ENCODE assay signal across 13 mouse cellular contexts in the genomic region with DNA sequence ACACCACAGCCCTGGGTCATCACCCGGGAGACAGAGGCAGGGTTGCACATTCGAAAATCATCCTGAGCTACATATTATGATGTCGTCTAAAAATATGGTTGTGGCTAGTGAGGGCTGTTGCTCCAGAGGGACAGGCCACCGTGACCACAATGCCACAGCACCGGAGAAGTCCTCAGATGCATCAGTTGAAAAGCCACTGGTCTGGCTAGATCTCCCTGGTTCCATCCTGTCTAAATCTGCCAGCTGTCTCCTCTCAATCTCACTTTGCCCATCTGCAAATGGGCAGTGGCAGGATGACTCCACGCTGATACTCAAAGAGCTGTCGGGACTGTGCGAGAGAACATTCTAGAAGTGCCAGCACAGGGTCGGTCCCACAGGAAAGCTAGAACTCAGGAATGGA. TPM values are rescaled to one million over a fixed set of nuclear protein-coding genes. Genes with fewer than 3 reads are reported as not detected.
A peak's percentile ranks its signal among the peaks of the same experiment; 100 is the strongest.
DNase-seq lines count a peak whose midpoint lies in the region; ATAC-seq and TF ChIP-seq lines count a peak whose summit lies in the region.
"Had no signal": no experiment of that assay in that cellular context is flagged by ENCODE, and none has a peak within 500 bp of the region (broad histone marks: within the 10 kb centered on the region; RNA-seq: fewer than 3 reads in every experiment).

No protein-coding gene starts in this region.

- peaks cover 5% of the 10 kb centered on the region for H3K79me2 ChIP-seq in myocyte (ENCODE audit: control insufficient read depth, insufficient read depth)

- H3ac ChIP-seq in myocyte (ENCODE audit: control insufficient read depth, insufficient read length), result no peak overlapping the region

- no peak overlapping the region for H3K9ac ChIP-seq in kidney, postnatal 0 days (ENCODE audit: low read depth, low read length)
- H3K9ac ChIP-seq in embryonic facial prominence, embryonic 14.5 days (ENCODE audit: low read depth, low read length), result peak overlapping the region; percentile 65

- 74% methylated on average over 9 of the region's 9 CpGs for WGBS in kidney, postnatal 0 days
- 42% methylated on average over 9 of the region's 9 CpGs for WGBS in embryonic facial prominence, embryonic 14.5 days

- peak overlapping the region; percentile 51 for H3K4me2 ChIP-seq in kidney, postnatal 0 days (ENCODE audit: low read length)
- peak overlapping the region; percentile 57 for H3K4me2 ChIP-seq in embryonic facial prominence, embryonic 14.5 days (ENCODE audit: low read depth, low read length)
- H3K4me2 ChIP-seq in myocyte (ENCODE audit: low read depth), result peak overlapping the region; percentile 79
- H3K4me2 ChIP-seq: midbrain, embryonic 11.5 days had no signal

- no peak for ATAC-seq in kidney, postnatal 0 days (replicated peaks; ENCODE audit: low FRiP score, low read depth)
- no peak for ATAC-seq in embryonic facial prominence, embryonic 14.5 days (ENCODE audit: low read depth)
- no peak for ATAC-seq in erythroblast, adult 5-6 weeks (replicated peaks; ENCODE audit: low FRiP score, poor library complexity, severe bottlenecking)

- TF ChIP-seq POLR2A in cortical plate, adult 2 months (IDR thresholded peaks at IDR 0.05; ENCODE audit: extremely low read depth, insufficient read depth, low read length), result no peak
- no peak for TF ChIP-seq POLR2A in myocyte (IDR thresholded peaks at IDR 0.05; ENCODE audit: insufficient read length, low read depth)

- no peaks in the 10 kb centered on the region for H3K27me3 ChIP-seq in kidney, postnatal 0 days (ENCODE audit: insufficient read depth, low read length)
- no peaks in the 10 kb centered on the region for H3K27me3 ChIP-seq in embryonic facial prominence, embryonic 14.5 days (replicated peaks; ENCODE audit: control insufficient read depth, insufficient read depth, low read length)
- no peaks in the 10 kb centered on the region for H3K27me3 ChIP-seq in myocyte (ENCODE audit: control insufficient read depth, insufficient read depth, insufficient read length)

- no peak overlapping the region for H3K27ac ChIP-seq in kidney, postnatal 0 days
- 0 out of 2 replicates have a peak overlapping the region, but pooled peaks have one; percentile 35 for H3K27ac ChIP-seq in cortical plate, adult 2 months (ENCODE audit: insufficient read depth, low read length)
- peak overlapping the region; percentile 91; the same call in 1 of the 2 replicates for H3K27ac ChIP-seq in embryonic facial prominence, embryonic 14.5 days (replicated peaks; ENCODE audit: low read depth, low read length)

- DNase-seq in kidney, postnatal 0 days (ENCODE audit: low spot score), result no peak
- DNase-seq in kidney, postnatal 14 days, result no peak
- no peak for DNase-seq in embryonic facial prominence, embryonic 14.5 days (ENCODE audit: low spot score)
- DNase-seq in adipocyte (ENCODE audit: low spot score), result no peak
- DNase-seq: adrenal gland, adult 8-10 months; heart, postnatal 4 days; right cerebral cortex, postnatal 4 days; thymus, adult 2 months had no signal

- no peaks in the 10 kb centered on the region for H3K36me3 ChIP-seq in kidney, postnatal 0 days (ENCODE audit: insufficient read depth, low read length)
- peaks cover 24% of the 10 kb centered on the region for H3K36me3 ChIP-seq in embryonic facial prominence, embryonic 14.5 days (ENCODE audit: control insufficient read depth, insufficient read depth, low read length)
- no peaks in the 10 kb centered on the region for H3K36me3 ChIP-seq in myocyte (ENCODE audit: control insufficient read depth, insufficient read depth)

- H3K4me1 ChIP-seq in kidney, postnatal 0 days (replicated peaks; ENCODE audit: insufficient read depth, low read length), result peaks cover 27% of the 10 kb centered on the region; the same call in 1 of the 2 replicates
- no peaks in the 10 kb centered on the region for H3K4me1 ChIP-seq in cortical plate, adult 2 months (ENCODE audit: control insufficient read depth, insufficient read depth, low read length)
- peaks cover 38% of the 10 kb centered on the region for H3K4me1 ChIP-seq in embryonic facial prominence, embryonic 14.5 days (ENCODE audit: control insufficient read depth, insufficient read depth, low read length)

- H3K9me3 ChIP-seq in kidney, postnatal 0 days (replicated peaks; ENCODE audit: low read length), result no peaks in the 10 kb centered on the region
- H3K9me3 ChIP-seq in embryonic facial prominence, embryonic 14.5 days (ENCODE audit: control insufficient read depth, low read length), result no peaks in the 10 kb centered on the region

- TF ChIP-seq CTCF in kidney, postnatal 0 days (IDR thresholded peaks at IDR 0.05; ENCODE audit: low read depth), result no peak
- TF ChIP-seq CTCF in cortical plate, adult 2 months (IDR thresholded peaks at IDR 0.05; ENCODE audit: extremely low read depth, insufficient read depth, low read length), result no peak

- H3K4me3 ChIP-seq in kidney, postnatal 0 days (replicated peaks; ENCODE audit: low read depth, low read length), result peak overlapping the region; percentile 17
- peak overlapping the region; percentile 19; the same call in 1 of the 2 replicates for H3K4me3 ChIP-seq in cortical plate, adult 2 months (ENCODE audit: insufficient read depth, low read length)
- H3K4me3 ChIP-seq in embryonic facial prominence, embryonic 14.5 days (ENCODE audit: low read depth, low read length), result peak overlapping the region; percentile 53
- peak overlapping the region; percentile 34 for H3K4me3 ChIP-seq in myocyte

TF ChIP-seq in myocyte, 11 proteins besides CTCF, POLR2A, EP300 and RAD21:
- TF ChIP-seq REST (IDR thresholded peaks at IDR 0.05; ENCODE audit: insufficient read depth, insufficient read length) (no peak), TCF12 (IDR thresholded peaks at IDR 0.05; ENCODE audit: insufficient read depth, poor library complexity, severe bottlenecking) (peak; percentile 22), MAX (IDR thresholded peaks at IDR 0.05; ENCODE audit: low read depth) (no peak), SRF (IDR thresholded peaks at IDR 0.05; ENCODE audit: control insufficient read depth, insufficient read length, low read depth) (no peak), USF1 (IDR thresholded peaks at IDR 0.05; ENCODE audit: low read depth) (no peak), MYOD1 (IDR thresholded peaks at IDR 0.05; ENCODE audit: control insufficient read depth in 1 of 3, insufficient read length in 2 of 3, low read depth in 2 of 3) (peak; percentile 83 to 87 (median 85)), TCF3 (IDR thresholded peaks at IDR 0.05; ENCODE audit: insufficient read length, low read depth) (no peak), MYOG (IDR thresholded peaks at IDR 0.05; ENCODE audit: control insufficient read depth in 1 of 3, insufficient read depth in 1 of 3, insufficient read length in 2 of 3, low read depth in 2 of 3) (peak; percentile 25 to 71 (median 43)), E2F4 (IDR thresholded peaks at IDR 0.05; ENCODE audit: insufficient read depth) (no peak), CEBPB (IDR thresholded peaks at IDR 0.05; ENCODE audit: insufficient read depth, poor library complexity, severe bottlenecking) (peak; percentile 37; the same call in 1 of the 2 replicates), POLR2AphosphoS2 (IDR thresholded peaks at IDR 0.05; ENCODE audit: insufficient read length, low read depth) (no peak)

RNA-seq across cellular contexts. Expression of a gene that starts 1.8 kb away (rescaled TPM):
- 37.3 and 40.4 TPM in 2 replicates for polyA plus RNA-seq in kidney, postnatal 0 days (2015; fragmentation: Nextera tagmentation; extraction: Ambion mirVana)
- polyA plus RNA-seq in cortical plate, adult 2 months (2012; rRNA removed), result 25.4 and 26.0 TPM in 2 replicates
- 94.4 and 109 TPM in 2 replicates for polyA plus RNA-seq in embryonic facial prominence, embryonic 14.5 days (2014; fragmentation: Nextera tagmentation; extraction: Ambion mirVana)
- 62.0 TPM for polyA plus RNA-seq in myocyte (2012; fragmentation: generic; extraction: Trizol)
- 2.7 TPM in 1 of 2 replicates, not detected in the other for total RNA-seq in erythroblast, adult 5-6 weeks (2015; ENCODE audit: low replicate concordance)
- 1.1 TPM in 1 of 2 replicates, not detected in the other for total RNA-seq in erythroblast, adult 5-6 weeks (2017; ENCODE audit: low replicate concordance)
- total RNA-seq: MEL had no signal

RNA-seq across cellular contexts. Expression of a gene that starts 26.0 kb away (rescaled TPM):
- polyA plus RNA-seq in kidney, postnatal 0 days (2015; fragmentation: Nextera tagmentation; extraction: Ambion mirVana), result 187 and 202 TPM in 2 replicates
- 190 and 196 TPM in 2 replicates for polyA plus RNA-seq in cortical plate, adult 2 months (2012; rRNA removed)
- polyA plus RNA-seq in embryonic facial prominence, embryonic 14.5 days (2014; fragmentation: Nextera tagmentation; extraction: Ambion mirVana), result 103 and 107 TPM in 2 replicates
- polyA plus RNA-seq in myocyte (2012; fragmentation: generic; extraction: Trizol), result 163 TPM
- 137 and 178 TPM in 2 replicates for total RNA-seq in erythroblast, adult 5-6 weeks (2015; ENCODE audit: low replicate concordance)
- 139 and 170 TPM in 2 replicates for total RNA-seq in erythroblast, adult 5-6 weeks (2017; ENCODE audit: low replicate concordance)

RNA-seq across cellular contexts. Expression of a gene that starts 26.2 kb away (rescaled TPM):
- polyA plus RNA-seq in kidney, postnatal 0 days (2015; fragmentation: Nextera tagmentation; extraction: Ambion mirVana), result 27.2 and 27.7 TPM in 2 replicates
- polyA plus RNA-seq in cortical plate, adult 2 months (2012; rRNA removed), result 33.2 and 39.0 TPM in 2 replicates
- polyA plus RNA-seq in embryonic facial prominence, embryonic 14.5 days (2014; fragmentation: Nextera tagmentation; extraction: Ambion mirVana), result 37.2 and 39.3 TPM in 2 replicates
- 29.3 TPM for polyA plus RNA-seq in myocyte (2012; fragmentation: generic; extraction: Trizol)
- total RNA-seq in erythroblast, adult 5-6 weeks (2015; ENCODE audit: low replicate concordance), result 4.0 and 6.1 TPM in 2 replicates
- 13.8 and 23.1 TPM in 2 replicates for total RNA-seq in erythroblast, adult 5-6 weeks (2017; ENCODE audit: low replicate concordance)

RNA-seq across cellular contexts. Expression of a gene that starts 33.9 kb away (rescaled TPM):
- 2.1 and 2.4 TPM in 2 replicates for polyA plus RNA-seq in kidney, postnatal 0 days (2015; fragmentation: Nextera tagmentation; extraction: Ambion mirVana)
- 43.5 TPM in 2 replicates for polyA plus RNA-seq in cortical plate, adult 2 months (2012; rRNA removed)
- 4.9 and 5.2 TPM in 2 replicates for polyA plus RNA-seq in embryonic facial prominence, embryonic 14.5 days (2014; fragmentation: Nextera tagmentation; extraction: Ambion mirVana)
- polyA plus RNA-seq in myocyte (2012; fragmentation: generic; extraction: Trizol), result not detected
- total RNA-seq in erythroblast, adult 5-6 weeks (2015; ENCODE audit: low replicate concordance), result 85.1 and 133 TPM in 2 replicates
- 30.2 and 34.8 TPM in 2 replicates for total RNA-seq in erythroblast, adult 5-6 weeks (2017; ENCODE audit: low replicate concordance)
